Mouse (Mus musculus) heart, embryonic 16.5 days (tissue): ENCODE measurements around the gene Cyp26c1. TPM values are rescaled to one million over a fixed set of nuclear protein-coding genes. Genes with fewer than 3 reads are reported as not detected.

Source experiments
- ATAC-seq: fragments of 200-750 bp; cut with Nextera tagmentation; replicated peaks from 2 replicates; pipeline ENCODE4 v1.8.0; 2017; ENCODE audit warnings: moderate number of reproducible peaks; ENCODE audit not compliant: insufficient read depth, low FRiP score; ENCODE audit errors: extremely low read depth
- H3K27ac ChIP-seq: fragments of 300-500 bp; sonication (generic); 2 replicates; pipeline ENCODE4 v1.5.1; 2014; ENCODE audit warnings: mild to moderate bottlenecking, low read length, control low read depth, moderate library complexity
- H3K27me3 ChIP-seq: fragments of 300-500 bp; sonication (generic); 2 replicates; pipeline ENCODE4 v1.6.1; 2014; ENCODE audit warnings: low read length, mixed read lengths; ENCODE audit not compliant: control insufficient read depth, insufficient read depth
- H3K36me3 ChIP-seq: fragments of 300-500 bp; sonication (generic); 2 replicates; pipeline ENCODE4 v1.6.1; 2014; ENCODE audit not compliant: control insufficient read depth, insufficient read depth
- H3K4me1 ChIP-seq: fragments of 300-500 bp; sonication (generic); 2 replicates; pipeline ENCODE4 v1.6.1; 2014; ENCODE audit warnings: low read length, mixed read lengths; ENCODE audit not compliant: control insufficient read depth, insufficient read depth
- H3K4me2 ChIP-seq: fragments of 300-500 bp; sonication (generic); 2 replicates; pipeline ENCODE4 v1.6.1; 2014; ENCODE audit warnings: low read depth, mild to moderate bottlenecking, control low read depth, low read length
- H3K4me3 ChIP-seq: fragments of 300-500 bp; sonication (generic); 2 replicates; pipeline ENCODE4 v1.5.1; 2014; ENCODE audit warnings: mild to moderate bottlenecking, control low read depth, low read length
- H3K9ac ChIP-seq: fragments of 300-500 bp; sonication (generic); 2 replicates; pipeline ENCODE4 v1.6.1; 2014; ENCODE audit warnings: low read length, control low read depth
- H3K9me3 ChIP-seq: fragments of 300-500 bp; sonication (generic); replicated peaks from 2 replicates; pipeline ENCODE4 v1.6.1; 2016; ENCODE audit warnings: low read length; ENCODE audit not compliant: control insufficient read depth
- WGBS: fragments of 180-500 bp; shearing (Covaris S2); extraction: QIAGEN DNeasy Blood & Tissue Kit; methylation state at CpG from one replicate; pipeline ENCODE4 v1.1.7; 2014; 5-methylcytosine and 5-hydroxymethylcytosine counted together
- polyA plus RNA-seq: library from polyadenylated mRNA; unstranded; fragments of >200 nt; fragmentation: Nextera tagmentation; extraction: Ambion mirVana; gene quantifications from 2 replicates; pipeline ENCODE4 v1.2.1, GENCODE M21; 2015

Gene Cyp26c1
- polyA plus RNA-seq, 1 experiment from 2014 or later, result not detected

GRCm38 (mm10) chr19:37740043-37740442 lies 54.7 kb downstream of the Cyp26c1 start:
- no peak overlapping the region for H3K9ac ChIP-seq
- ATAC-seq, result no peak; the same call in 1 of the 2 replicates
- H3K27me3 ChIP-seq, result no peaks in the 10 kb centered on the region
- H3K27ac ChIP-seq, result no peak overlapping the region; the same call in none of the 2 replicates
- H3K4me1 ChIP-seq, result no peaks in the 10 kb centered on the region
- H3K36me3 ChIP-seq, result no peaks in the 10 kb centered on the region
- 63% methylated on average over 7 of the region's 7 CpGs for WGBS
- no peak overlapping the region for H3K4me3 ChIP-seq
- no peaks in the 10 kb centered on the region for H3K9me3 ChIP-seq
- H3K4me2 ChIP-seq, result peak overlapping the region; percentile 12; the same call in 1 of the 2 replicates

Other genes with a start within 250 kb of the Cyp26c1 start
- gene Exoc6, start 135.2 kb upstream of the Cyp26c1 start, polyA plus RNA-seq, result 18.7 and 20.5 TPM in 2 replicates
- gene Cyp26a1, start 12.2 kb downstream of the Cyp26c1 start, polyA plus RNA-seq, result 1.5 and 2.2 TPM in 2 replicates